Mouse (Mus musculus) G1E (cell line): ENCODE results near the gene Hsf4.

Experiments
- CTCF ChIP-seq: IDR thresholded peaks from 2 replicates; pipeline ENCODE4 v1.5.1; 2012; ENCODE audit warnings: low read depth, low read length, inconsistent platforms, mixed read lengths
- GATA1 ChIP-seq: IDR thresholded peaks from 2 replicates; pipeline ENCODE4 v1.6.1; 2012; ENCODE audit warnings: borderline replicate concordance, low read length, inconsistent platforms, mixed read lengths
- TAL1 ChIP-seq: conservative IDR thresholded peaks from 2 replicates; pipeline ENCODE4 v1.6.1; 2012; ENCODE audit warnings: low read depth, low read length, inconsistent platforms, mixed read lengths

DNA sequence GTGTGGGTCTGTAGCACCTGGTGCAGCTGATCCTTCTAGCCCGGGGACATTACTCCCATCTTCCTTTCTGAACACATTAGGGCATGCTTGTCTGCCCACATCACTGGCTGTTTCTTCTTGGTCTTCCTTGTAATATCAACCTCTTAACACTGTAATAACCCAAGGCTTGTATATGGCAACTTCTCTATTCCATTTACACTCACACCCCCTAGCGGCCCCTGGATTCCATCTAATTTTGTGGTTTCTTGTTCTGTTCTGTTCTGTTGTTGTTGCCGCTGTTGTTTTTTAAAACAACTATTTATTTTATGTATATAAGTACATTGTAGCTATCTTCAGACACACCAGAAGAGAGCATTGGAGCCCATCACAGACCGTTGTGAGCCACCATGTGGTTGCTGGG lies 17.3 kb downstream of the Hsf4 start:
- TF ChIP-seq CTCF (no peak), GATA1 (no peak), TAL1 (no peak)
